22 mouse cellular contexts compared by ENCODE assay signal in the genomic region with DNA sequence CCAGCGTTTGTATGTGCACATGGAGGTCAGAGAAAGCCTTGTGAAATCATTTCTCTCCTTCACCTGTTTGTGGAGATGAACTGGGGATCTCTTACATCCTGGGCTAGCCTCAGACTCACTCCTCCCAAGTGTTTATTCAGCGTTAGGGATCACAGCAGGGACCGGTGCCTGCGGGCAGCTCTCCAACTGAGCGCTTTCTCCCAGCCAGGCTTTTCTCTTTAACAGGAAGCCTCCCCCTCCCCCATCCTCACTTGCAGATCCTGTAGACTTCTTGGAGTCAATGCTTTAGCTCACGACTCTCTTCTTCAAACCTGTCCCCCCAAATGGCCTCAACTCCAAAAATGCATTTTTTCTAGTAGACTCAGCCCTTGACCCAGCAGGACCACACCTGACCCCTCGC. TPM values are rescaled to one million over a fixed set of nuclear protein-coding genes. Genes with fewer than 3 reads are reported as not detected.
DNase-seq lines count a peak whose midpoint lies in the region; ATAC-seq and TF ChIP-seq lines count a peak whose summit lies in the region.
"Had no signal": no experiment of that assay in that cellular context is flagged by ENCODE, and none has a peak within 500 bp of the region (broad histone marks: within the 10 kb centered on the region; RNA-seq: fewer than 3 reads in every experiment).

No protein-coding gene starts in this region.

- TF ChIP-seq CTCF in E14TG2a.4 (conservative IDR thresholded peaks at IDR 0.05; ENCODE audit: low read length) = no peak

- H3K4me3 ChIP-seq in forebrain, embryonic 14.5 days (ENCODE audit: low read depth, low read length) = no peak overlapping the region
- H3K4me3 ChIP-seq in forebrain, embryonic 11.5 days (ENCODE audit: low read depth, low read length) = no peak overlapping the region
- H3K4me3 ChIP-seq in limb, embryonic 11.5 days (ENCODE audit: low read depth, low read length) = no peak overlapping the region
- H3K4me3 ChIP-seq in limb, embryonic 10.5 days = no peak overlapping the region
- H3K4me3 ChIP-seq in E14TG2a.4 (replicated peaks; ENCODE audit: low read length) = peak overlapping the region; percentile 20; the same call in 1 of the 2 replicates
- H3K4me3 ChIP-seq: embryonic facial prominence, embryonic 13.5 days; forebrain, embryonic 15.5 days; limb, embryonic 15.5 days; midbrain, embryonic 10.5 days; neural tube, embryonic 15.5 days had no signal

- H3K36me3 ChIP-seq in forebrain, embryonic 14.5 days (ENCODE audit: control insufficient read depth, insufficient read depth, low read length) = no peaks in the 10 kb centered on the region
- no peaks in the 10 kb centered on the region for H3K36me3 ChIP-seq in forebrain, embryonic 11.5 days (ENCODE audit: control insufficient read depth, insufficient read depth, low read length)
- no peaks in the 10 kb centered on the region for H3K36me3 ChIP-seq in limb, embryonic 11.5 days (ENCODE audit: control insufficient read depth, insufficient read depth, low read length)
- no peaks in the 10 kb centered on the region for H3K36me3 ChIP-seq in limb, embryonic 10.5 days
- H3K36me3 ChIP-seq in E14TG2a.4 (ENCODE audit: insufficient read depth, low read length) = no peaks in the 10 kb centered on the region
- H3K36me3 ChIP-seq: embryonic facial prominence, embryonic 13.5 days; forebrain, embryonic 15.5 days; limb, embryonic 15.5 days; midbrain, embryonic 10.5 days; neural tube, embryonic 15.5 days had no signal

- H3K27me3 ChIP-seq in forebrain, embryonic 14.5 days (replicated peaks; ENCODE audit: control insufficient read depth, insufficient read depth, low read length) = no peaks in the 10 kb centered on the region
- peaks cover 6% of the 10 kb centered on the region for H3K27me3 ChIP-seq in forebrain, embryonic 11.5 days (ENCODE audit: control insufficient read depth, insufficient read depth, low read length)
- H3K27me3 ChIP-seq in limb, embryonic 11.5 days (ENCODE audit: control insufficient read depth, insufficient read depth, low read length) = no peaks in the 10 kb centered on the region
- peaks cover 45% of the 10 kb centered on the region for H3K27me3 ChIP-seq in limb, embryonic 10.5 days (ENCODE audit: low read depth, poor library complexity, severe bottlenecking)
- H3K27me3 ChIP-seq in E14TG2a.4 (ENCODE audit: insufficient read depth, low read length) = peaks cover 58% of the 10 kb centered on the region
- H3K27me3 ChIP-seq: embryonic facial prominence, embryonic 13.5 days; forebrain, embryonic 15.5 days had no signal

- peak; percentile 66 for DNase-seq in forebrain, embryonic 14.5 days (ENCODE audit: low spot score)
- DNase-seq in forebrain, embryonic 11.5 days (ENCODE audit: low spot score) = no peak
- DNase-seq in limb, embryonic 11.5 days (ENCODE audit: low spot score) = peak; percentile 31
- DNase-seq in limb, embryonic 10.5 days (ENCODE audit: low spot score) = no peak
- peak; percentile 80 for DNase-seq in ES-CJ7 (ENCODE audit: low read depth, low spot score)
- no peak for DNase-seq in urinary bladder, postnatal 25 days (ENCODE audit: low spot score)
- DNase-seq in adrenal gland, adult 2 months = no peak
- DNase-seq: adrenal gland, adult 8-10 months; B cell, adult 2 months; cerebellum, adult 18-20 months; cerebellum, postnatal 36 days; gastrocnemius, postnatal 36 days; kidney, adult 2 months; right cerebral cortex, postnatal 25 days had no signal

- no peak overlapping the region for H3K4me2 ChIP-seq in forebrain, embryonic 14.5 days (ENCODE audit: low read length)
- no peak overlapping the region for H3K4me2 ChIP-seq in forebrain, embryonic 11.5 days (ENCODE audit: low read depth, low read length, severe bottlenecking)
- H3K4me2 ChIP-seq in limb, embryonic 11.5 days (ENCODE audit: low read depth, severe bottlenecking) = no peak overlapping the region
- H3K4me2 ChIP-seq: embryonic facial prominence, embryonic 13.5 days; forebrain, embryonic 15.5 days; hindbrain, embryonic 14.5 days; limb, embryonic 15.5 days; neural tube, embryonic 15.5 days had no signal

- 6% methylated on average over 7 of the region's 7 CpGs for WGBS in forebrain, embryonic 14.5 days
- 10% methylated on average over 7 of the region's 7 CpGs for WGBS in forebrain, embryonic 11.5 days
- WGBS in limb, embryonic 11.5 days = 9% methylated on average over 7 of the region's 7 CpGs
- WGBS in limb, embryonic 10.5 days = 12% methylated on average over 7 of the region's 7 CpGs

- H3K9ac ChIP-seq in forebrain, embryonic 14.5 days (ENCODE audit: low read length) = no peak overlapping the region
- H3K9ac ChIP-seq in forebrain, embryonic 11.5 days (ENCODE audit: low read length) = no peak overlapping the region
- no peak overlapping the region for H3K9ac ChIP-seq in limb, embryonic 11.5 days (ENCODE audit: low read length)
- H3K9ac ChIP-seq: embryonic facial prominence, embryonic 13.5 days; forebrain, embryonic 15.5 days; hindbrain, embryonic 14.5 days; limb, embryonic 15.5 days; liver, embryonic 14.5 days; neural tube, embryonic 15.5 days had no signal

- H3K4me1 ChIP-seq in forebrain, embryonic 14.5 days (ENCODE audit: control insufficient read depth, insufficient read depth, low read length) = 0 out of 2 replicates have a peak, but pooled peaks cover 5% of the 10 kb centered on the region
- H3K4me1 ChIP-seq in forebrain, embryonic 11.5 days (replicated peaks; ENCODE audit: control insufficient read depth, insufficient read depth, low read length) = peaks cover 5% of the 10 kb centered on the region
- peaks cover 9% of the 10 kb centered on the region for H3K4me1 ChIP-seq in limb, embryonic 11.5 days (ENCODE audit: control insufficient read depth, insufficient read depth, low read length)
- peaks cover 36% of the 10 kb centered on the region for H3K4me1 ChIP-seq in limb, embryonic 10.5 days
- H3K4me1 ChIP-seq in E14TG2a.4 (replicated peaks; ENCODE audit: low read depth, low read length) = peaks cover 66% of the 10 kb centered on the region

- H3K27ac ChIP-seq in forebrain, embryonic 14.5 days (ENCODE audit: low read depth, low read length) = no peak overlapping the region
- H3K27ac ChIP-seq in forebrain, embryonic 11.5 days (ENCODE audit: low read depth, low read length) = no peak overlapping the region
- no peak overlapping the region for H3K27ac ChIP-seq in limb, embryonic 11.5 days (replicated peaks; ENCODE audit: low read depth, low read length)
- no peak overlapping the region for H3K27ac ChIP-seq in limb, embryonic 10.5 days
- H3K27ac ChIP-seq: embryonic facial prominence, embryonic 13.5 days; forebrain, embryonic 15.5 days; hindbrain, embryonic 14.5 days; limb, embryonic 15.5 days; liver, embryonic 14.5 days; midbrain, embryonic 10.5 days; neural tube, embryonic 15.5 days had no signal

- ATAC-seq in forebrain, embryonic 14.5 days = no peak
- no peak for ATAC-seq in forebrain, embryonic 11.5 days (replicated peaks; ENCODE audit: low FRiP score)
- no peak for ATAC-seq in limb, embryonic 11.5 days (ENCODE audit: insufficient number of reproducible peaks, low FRiP score, low TSS enrichment, low read depth)
- ATAC-seq: forebrain, embryonic 15.5 days had no signal

- no peaks in the 10 kb centered on the region for H3K9me3 ChIP-seq in forebrain, embryonic 14.5 days (replicated peaks; ENCODE audit: control insufficient read depth, low read length)
- no peaks in the 10 kb centered on the region for H3K9me3 ChIP-seq in forebrain, embryonic 11.5 days (ENCODE audit: control insufficient read depth, low read length)
- no peaks in the 10 kb centered on the region for H3K9me3 ChIP-seq in limb, embryonic 11.5 days (ENCODE audit: control insufficient read depth, low read length)
- H3K9me3 ChIP-seq in limb, embryonic 10.5 days (replicated peaks) = no peaks in the 10 kb centered on the region
- H3K9me3 ChIP-seq in E14TG2a.4 (ENCODE audit: low read length) = no peaks in the 10 kb centered on the region
- H3K9me3 ChIP-seq: embryonic facial prominence, embryonic 13.5 days; forebrain, embryonic 15.5 days; limb, embryonic 15.5 days; midbrain, embryonic 10.5 days; neural tube, embryonic 15.5 days had no signal

RNA-seq across cellular contexts. Expression of a gene that starts 4.0 kb away (rescaled TPM):
- 95.2 and 109 TPM in 2 replicates for polyA plus RNA-seq in forebrain, embryonic 14.5 days (2014; fragmentation: Nextera tagmentation; extraction: Ambion mirVana)
- 65.6 and 69.2 TPM in 2 replicates for polyA plus RNA-seq in forebrain, embryonic 11.5 days (2014; fragmentation: Nextera tagmentation; extraction: Ambion mirVana)
- polyA plus RNA-seq in limb, embryonic 11.5 days (2014; fragmentation: Nextera tagmentation; extraction: Ambion mirVana) = 59.6 and 61.9 TPM in 2 replicates
- polyA plus RNA-seq in limb, embryonic 10.5 days (2016; fragmentation: Nextera tagmentation; extraction: Ambion mirVana) = 57.5 and 62.0 TPM in 2 replicates
- total RNA-seq in adrenal gland, adult 2 months (2021) = 10 to 100 TPM in 1 of 2 experiments, 1 to 10 TPM in 1; 3.0 to 12.8 TPM
- 2.9 and 3.9 TPM in 2 replicates for polyA plus RNA-seq in adrenal gland, adult 2 months (2012; rRNA removed)

Comparison
In these comparisons a context has a peak if more than half of its experiments do, and no peak if none do; other contexts are left out.
1. DNase-seq: peak in forebrain, embryonic 14.5 days (single experiment), limb, embryonic 11.5 days (single experiment) and ES-CJ7 (single experiment); none in forebrain, embryonic 11.5 days (single experiment), limb, embryonic 10.5 days (single experiment), urinary bladder, postnatal 25 days (single experiment) and adrenal gland, adult 2 months (single experiment).
2. RNA of a gene that starts 4.0 kb away (polyA plus RNA-seq): 95.2 to 109 TPM in forebrain, embryonic 14.5 days, 65.6 to 69.2 TPM in forebrain, embryonic 11.5 days, 57.5 to 62.0 TPM in limb, embryonic 10.5 days and 59.6 to 61.9 TPM in limb, embryonic 11.5 days; 2.9 to 3.9 TPM in adrenal gland, adult 2 months; every median in the first group is over 10 times any median in the second.